Mouse (Mus musculus) heart, embryonic 16.5 days (tissue): Measurements from ENCODE around the gene Khdc4. TPM values are rescaled to one million over a fixed set of nuclear protein-coding genes. Genes with fewer than 3 reads are reported as not detected.

ENCODE experiments used
- ATAC-seq: fragments of 200-750 bp; cut with Nextera tagmentation; replicated peaks from 2 replicates; pipeline ENCODE4 v1.8.0; 2017; ENCODE audit warnings: moderate number of reproducible peaks; ENCODE audit not compliant: insufficient read depth, low FRiP score; ENCODE audit errors: extremely low read depth
- H3K27ac ChIP-seq: fragments of 300-500 bp; sonication (generic); 2 replicates; pipeline ENCODE4 v1.5.1; 2014; ENCODE audit warnings: mild to moderate bottlenecking, low read length, control low read depth, moderate library complexity
- H3K27me3 ChIP-seq: fragments of 300-500 bp; sonication (generic); 2 replicates; pipeline ENCODE4 v1.6.1; 2014; ENCODE audit warnings: low read length, mixed read lengths; ENCODE audit not compliant: control insufficient read depth, insufficient read depth
- H3K36me3 ChIP-seq: fragments of 300-500 bp; sonication (generic); 2 replicates; pipeline ENCODE4 v1.6.1; 2014; ENCODE audit not compliant: control insufficient read depth, insufficient read depth
- H3K4me1 ChIP-seq: fragments of 300-500 bp; sonication (generic); 2 replicates; pipeline ENCODE4 v1.6.1; 2014; ENCODE audit warnings: low read length, mixed read lengths; ENCODE audit not compliant: control insufficient read depth, insufficient read depth
- H3K4me2 ChIP-seq: fragments of 300-500 bp; sonication (generic); 2 replicates; pipeline ENCODE4 v1.6.1; 2014; ENCODE audit warnings: low read depth, mild to moderate bottlenecking, control low read depth, low read length
- H3K4me3 ChIP-seq: fragments of 300-500 bp; sonication (generic); 2 replicates; pipeline ENCODE4 v1.5.1; 2014; ENCODE audit warnings: mild to moderate bottlenecking, control low read depth, low read length
- H3K9ac ChIP-seq: fragments of 300-500 bp; sonication (generic); 2 replicates; pipeline ENCODE4 v1.6.1; 2014; ENCODE audit warnings: low read length, control low read depth
- H3K9me3 ChIP-seq: fragments of 300-500 bp; sonication (generic); replicated peaks from 2 replicates; pipeline ENCODE4 v1.6.1; 2016; ENCODE audit warnings: low read length; ENCODE audit not compliant: control insufficient read depth
- WGBS: fragments of 180-500 bp; shearing (Covaris S2); extraction: QIAGEN DNeasy Blood & Tissue Kit; methylation state at CpG from one replicate; pipeline ENCODE4 v1.1.7; 2014; 5-methylcytosine and 5-hydroxymethylcytosine counted together
- polyA plus RNA-seq: library from polyadenylated mRNA; unstranded; fragments of >200 nt; fragmentation: Nextera tagmentation; extraction: Ambion mirVana; gene quantifications from 2 replicates; pipeline ENCODE4 v1.2.1, GENCODE M21; 2015

Khdc4 gene
- polyA plus RNA-seq, result 67.4 and 68.6 TPM in 2 replicates

- H3K4me1 ChIP-seq, result peaks cover 13% of the 10 kb centered on the region
- WGBS, result under 1% methylated on average over 47 of the region's 47 CpGs
- ATAC-seq, result peak; percentile 99
Observed at GRCm38 (mm10) chr3:88684980-88685941, at the start of gene Khdc4. TSS of gene Khdc4 (plus strand) at chr3:88685803.

DNA sequence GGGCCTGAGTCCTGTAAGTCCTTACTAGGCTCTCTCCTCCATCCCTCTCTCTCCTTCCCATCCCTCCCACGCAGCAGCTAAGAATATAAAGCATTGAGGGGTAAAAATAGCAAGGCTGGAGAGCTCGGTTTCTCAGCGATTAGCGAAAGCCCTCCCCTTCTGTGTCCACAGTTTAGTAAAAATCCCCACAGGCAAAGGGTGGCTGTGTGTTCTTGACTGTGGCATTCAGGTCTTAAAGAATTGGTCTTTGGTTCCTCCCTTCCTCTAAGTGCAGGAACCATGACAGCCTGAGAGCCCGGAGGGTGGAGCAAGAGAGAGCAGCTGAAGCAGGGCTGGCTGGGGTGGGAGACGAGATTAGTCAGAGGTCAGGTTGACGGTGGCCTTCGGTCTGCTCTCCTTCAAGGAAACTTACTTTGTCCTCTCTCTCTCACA, 49.0 kb upstream of the Khdc4 start:
- peak overlapping the region; percentile 35; the same call in 1 of the 2 replicates for H3K9ac ChIP-seq
- no peaks in the 10 kb centered on the region for H3K27me3 ChIP-seq
- peak; percentile 59 for ATAC-seq
- H3K27ac ChIP-seq, result peak overlapping the region; percentile 79
- H3K4me1 ChIP-seq, result peaks cover 25% of the 10 kb centered on the region
- 43% methylated on average over 8 of the region's 8 CpGs for WGBS
- no peaks in the 10 kb centered on the region for H3K9me3 ChIP-seq
- peaks cover 79% of the 10 kb centered on the region for H3K36me3 ChIP-seq
- H3K4me2 ChIP-seq, result peak overlapping the region; percentile 24; the same call in 1 of the 2 replicates
- no peak overlapping the region for H3K4me3 ChIP-seq

More at GRCm38 (mm10) chr3:88684980-88685941, at the start of gene Khdc4:
- Histone ChIP-seq H3K4me2 (peak within 1 kb of the TSS; percentile 97), H3K9ac (peak within 1 kb of the TSS; percentile 98), H3K27ac (peak within 1 kb of the TSS; percentile 98), H3K9me3 (no peaks in the 10 kb centered on the region), H3K4me3 (peak within 1 kb of the TSS; percentile 99), H3K27me3 (no peaks in the 10 kb centered on the region), H3K36me3 (peaks cover 16% of the 10 kb centered on the region)

GRCm38 (mm10) chr3:88637134-88637533, 48.5 kb upstream of the Khdc4 start:
- H3K36me3 ChIP-seq, result peaks cover 81% of the 10 kb centered on the region
- H3K4me2 ChIP-seq, result no peak overlapping the region
- ATAC-seq, result no peak
- no peak overlapping the region for H3K4me3 ChIP-seq
- H3K27me3 ChIP-seq, result no peaks in the 10 kb centered on the region
- H3K4me1 ChIP-seq, result peaks cover 19% of the 10 kb centered on the region
- no peaks in the 10 kb centered on the region for H3K9me3 ChIP-seq
- H3K27ac ChIP-seq, result peak overlapping the region; percentile 79
- H3K9ac ChIP-seq, result no peak overlapping the region
- WGBS, result 90% methylated on average over 5 of the region's 5 CpGs

- Histone ChIP-seq H3K4me1 (peaks cover 16% of the 10 kb centered on the region), H3K4me2 (no peak overlapping the region), H3K9ac (no peak overlapping the region), H3K9me3 (no peaks in the 10 kb centered on the region), H3K27ac (no peak overlapping the region), H3K27me3 (no peaks in the 10 kb centered on the region), H3K4me3 (no peak overlapping the region), H3K36me3 (peaks cover 88% of the 10 kb centered on the region)
- no peak for ATAC-seq
- 93% methylated on average over 12 of the region's 12 CpGs for WGBS
Observed at GRCm38 (mm10) chr3:88639239-88639638, 46.4 kb upstream of the Khdc4 start.

GRCm38 (mm10) chr3:88640676-88641075, 44.9 kb upstream of the Khdc4 start:
- 76% methylated on average over 1 of the region's 1 CpGs for WGBS
- H3K9me3 ChIP-seq, result no peaks in the 10 kb centered on the region
- ATAC-seq, result no peak
- no peaks in the 10 kb centered on the region for H3K27me3 ChIP-seq
- peaks cover 86% of the 10 kb centered on the region for H3K36me3 ChIP-seq
- no peak overlapping the region for H3K4me2 ChIP-seq
- no peak overlapping the region for H3K4me3 ChIP-seq
- H3K27ac ChIP-seq, result no peak overlapping the region
- H3K9ac ChIP-seq, result no peak overlapping the region
- H3K4me1 ChIP-seq, result peaks cover 12% of the 10 kb centered on the region

GRCm38 (mm10) chr3:88643078-88643477, 42.5 kb upstream of the Khdc4 start:
- Histone ChIP-seq H3K4me3 (no peak overlapping the region), H3K9me3 (no peaks in the 10 kb centered on the region), H3K27ac (no peak overlapping the region), H3K4me1 (no peaks in the 10 kb centered on the region), H3K9ac (no peak overlapping the region), H3K27me3 (no peaks in the 10 kb centered on the region), H3K36me3 (peaks cover 85% of the 10 kb centered on the region), H3K4me2 (no peak overlapping the region)
- no peak for ATAC-seq
- WGBS, result 92% methylated on average over 5 of the region's 5 CpGs

DNA sequence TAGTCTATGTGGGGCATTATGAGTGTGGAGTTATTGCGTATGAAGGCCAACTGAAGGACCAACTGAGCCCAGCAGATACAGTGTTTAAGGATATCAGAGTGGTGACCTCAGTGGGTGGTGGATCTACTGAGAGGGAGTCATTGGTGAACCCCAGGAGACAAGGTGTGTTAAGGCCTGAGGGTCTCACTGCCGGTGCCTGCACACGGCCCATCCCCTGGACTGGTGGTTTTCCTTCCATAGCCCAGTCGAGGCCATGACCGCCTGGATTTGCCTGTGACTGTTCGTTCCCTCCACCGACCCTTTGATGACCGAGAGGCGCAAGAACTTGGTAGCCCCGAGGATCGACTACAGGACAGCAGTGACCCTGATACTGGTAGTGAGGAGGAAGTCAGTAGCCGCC, 39.7 kb upstream of the Khdc4 start:
- Histone ChIP-seq H3K9ac (no peak overlapping the region), H3K27me3 (no peaks in the 10 kb centered on the region), H3K36me3 (peaks cover 69% of the 10 kb centered on the region), H3K4me3 (no peak overlapping the region), H3K4me1 (no peaks in the 10 kb centered on the region), H3K9me3 (no peaks in the 10 kb centered on the region), H3K4me2 (no peak overlapping the region), H3K27ac (no peak overlapping the region)
- ATAC-seq, result no peak
- 89% methylated on average over 12 of the region's 12 CpGs for WGBS

DNA sequence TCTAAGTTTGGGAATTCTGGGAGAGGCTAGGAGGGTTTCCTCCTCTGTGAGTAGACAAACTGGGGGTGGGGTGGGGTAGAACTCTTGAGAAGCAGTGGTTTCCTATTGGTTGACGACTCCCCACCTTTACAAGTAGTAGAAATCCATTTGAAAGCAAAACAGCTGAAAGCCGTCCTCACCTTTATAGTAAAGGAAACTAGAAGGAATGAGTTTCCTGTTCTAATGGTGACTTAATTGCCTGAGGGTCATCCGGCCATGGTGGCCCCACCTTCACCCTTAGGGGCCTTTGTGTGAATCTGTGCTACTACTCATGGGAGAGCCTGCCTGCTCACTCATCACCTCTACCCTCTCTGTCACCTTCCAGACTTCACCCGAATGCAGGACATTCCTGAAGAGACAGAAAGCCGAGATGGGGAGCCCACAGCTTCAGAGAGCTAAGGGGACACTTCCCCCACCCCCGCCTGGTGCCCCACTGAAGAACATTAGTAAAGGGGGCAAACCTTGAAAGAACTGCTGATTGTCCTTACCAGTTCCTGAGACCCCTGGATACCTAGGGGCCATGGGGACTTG, 39.1 kb upstream of the Khdc4 start:
- Histone ChIP-seq H3K4me3 (no peak overlapping the region), H3K36me3 (peaks cover 65% of the 10 kb centered on the region), H3K27me3 (no peaks in the 10 kb centered on the region), H3K9ac (no peak overlapping the region), H3K27ac (no peak overlapping the region), H3K4me2 (no peak overlapping the region), H3K9me3 (no peaks in the 10 kb centered on the region), H3K4me1 (no peaks in the 10 kb centered on the region; the same call in 1 of the 2 replicates)
- no peak for ATAC-seq
- WGBS, result 58% methylated on average over 6 of the region's 6 CpGs

GRCm38 (mm10) chr3:88647076-88647475, 38.5 kb upstream of the Khdc4 start:
- H3K4me3 ChIP-seq, result no peak overlapping the region
- no peak overlapping the region for H3K9ac ChIP-seq
- no peaks in the 10 kb centered on the region for H3K27me3 ChIP-seq
- no peak overlapping the region for H3K4me2 ChIP-seq
- H3K27ac ChIP-seq, result no peak overlapping the region
- 80% methylated on average over 3 of the region's 3 CpGs for WGBS
- no peak for ATAC-seq
- peaks cover 60% of the 10 kb centered on the region for H3K36me3 ChIP-seq
- H3K4me1 ChIP-seq, result no peaks in the 10 kb centered on the region; the same call in 1 of the 2 replicates
- no peaks in the 10 kb centered on the region for H3K9me3 ChIP-seq
